Mouse (Mus musculus): ENCODE measurements around the gene Trappc5.

The Trappc5 gene

DNA sequence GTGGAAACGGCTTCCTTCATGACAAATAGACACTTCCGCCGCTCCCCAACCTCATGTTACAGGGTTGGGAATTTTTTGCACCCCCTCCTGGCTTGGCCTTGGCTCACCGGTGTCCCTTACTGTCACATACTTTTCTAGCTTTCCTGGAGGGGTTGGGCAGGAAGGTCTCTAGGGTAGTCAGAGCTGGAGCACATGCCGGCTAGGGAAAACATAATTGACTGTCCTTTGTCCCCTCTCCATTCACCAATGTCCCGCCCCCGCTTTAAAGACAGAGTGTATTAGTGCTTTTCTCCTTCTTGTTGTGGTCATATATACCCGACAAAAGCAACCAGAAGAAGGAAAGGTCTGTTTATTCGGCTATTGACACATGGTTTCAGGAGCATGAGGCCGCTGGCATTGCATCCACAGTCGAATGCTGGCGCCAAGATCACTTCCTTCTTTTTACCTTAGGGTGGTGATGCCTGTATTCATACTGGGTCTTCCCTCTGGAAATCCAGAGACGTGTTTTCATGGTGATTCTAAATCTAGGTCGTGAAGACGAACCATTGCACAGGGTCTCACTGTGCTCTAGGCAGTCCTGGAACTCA, 987 bp downstream of the Trappc5 start:
- no peak for DNase-seq (ENCODE audit: low spot score)

- no peak for DNase-seq (ENCODE audit: low spot score)
These were observed 2.7 kb downstream of the Trappc5 start for GRCm38 (mm10) chr8:3678831-3679230.

GRCm38 (mm10) chr8:3679236-3679635, 3.1 kb downstream of the Trappc5 start:
- no peak for DNase-seq (ENCODE audit: low spot score)

DNA sequence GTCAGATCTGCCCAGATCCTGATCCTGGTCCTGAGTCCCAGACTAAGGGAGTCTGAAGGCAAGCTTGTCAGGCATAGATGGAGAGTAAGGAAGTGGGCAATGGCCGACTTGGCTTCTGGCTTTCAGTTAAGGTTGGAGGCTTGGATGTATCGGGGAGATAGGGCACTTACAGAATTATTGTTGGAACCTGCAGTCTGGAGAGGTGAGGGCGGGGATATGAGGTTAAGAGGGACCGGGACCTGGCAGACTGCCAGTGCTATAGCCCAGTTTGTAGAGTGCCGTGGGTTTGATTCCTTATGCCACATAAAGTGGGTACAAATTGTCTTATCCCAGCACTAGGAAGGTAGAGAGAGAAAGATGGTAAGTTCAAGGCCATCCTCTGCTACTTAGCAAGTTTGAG, 3.6 kb downstream of the Trappc5 start:
- DNase-seq (ENCODE audit: low spot score) = no peak

DNA sequence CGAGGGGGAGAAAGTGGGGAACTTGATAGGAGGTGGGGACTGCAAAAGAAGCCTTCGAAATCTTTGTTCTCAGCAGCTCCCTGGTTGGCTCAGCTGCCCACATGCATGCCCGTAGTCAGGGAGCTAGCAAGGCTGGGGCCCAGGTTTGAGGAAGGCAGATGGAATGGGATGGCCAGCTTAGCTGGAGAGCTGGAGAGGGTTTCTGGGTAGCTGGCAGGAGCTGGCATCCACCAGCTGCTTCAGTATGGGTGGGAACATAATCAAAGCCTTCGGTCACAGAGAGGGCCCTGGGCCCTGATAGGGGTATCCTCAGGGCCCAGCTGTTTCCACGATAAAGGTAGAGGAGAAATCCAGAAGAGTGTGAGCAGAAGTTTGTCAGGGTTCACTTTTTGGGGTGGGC, 6.3 kb downstream of the Trappc5 start:
- no peak for DNase-seq (ENCODE audit: low spot score)

GRCm38 (mm10) chr8:3683408-3684176, 7.5 kb downstream of the Trappc5 start:
- no peak for DNase-seq (ENCODE audit: low spot score)

- DNase-seq (ENCODE audit: low spot score) = no peak
These were observed 8.4 kb downstream of the Trappc5 start for GRCm38 (mm10) chr8:3684530-3684929.

DNA sequence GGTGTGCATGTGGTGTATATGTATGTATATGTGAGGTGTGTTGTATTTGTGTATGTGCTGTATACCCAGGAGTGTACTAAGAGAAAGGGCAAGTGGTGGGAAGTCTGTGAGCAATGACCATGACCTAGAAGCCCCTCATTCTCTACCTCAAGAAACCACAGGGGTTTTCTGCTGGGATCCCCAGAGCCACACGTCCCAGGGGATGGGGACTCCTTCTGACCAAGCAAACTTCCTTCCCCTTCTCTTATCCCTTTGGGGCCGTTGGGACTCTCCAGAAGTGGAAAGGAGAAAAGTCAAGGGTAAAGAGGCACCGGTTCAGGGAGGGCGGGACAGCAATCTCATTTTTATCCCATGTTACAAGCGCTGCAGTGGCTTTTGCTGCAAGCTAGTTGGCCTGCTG, 9.3 kb downstream of the Trappc5 start:
- no peak for DNase-seq (ENCODE audit: low spot score)

DNA sequence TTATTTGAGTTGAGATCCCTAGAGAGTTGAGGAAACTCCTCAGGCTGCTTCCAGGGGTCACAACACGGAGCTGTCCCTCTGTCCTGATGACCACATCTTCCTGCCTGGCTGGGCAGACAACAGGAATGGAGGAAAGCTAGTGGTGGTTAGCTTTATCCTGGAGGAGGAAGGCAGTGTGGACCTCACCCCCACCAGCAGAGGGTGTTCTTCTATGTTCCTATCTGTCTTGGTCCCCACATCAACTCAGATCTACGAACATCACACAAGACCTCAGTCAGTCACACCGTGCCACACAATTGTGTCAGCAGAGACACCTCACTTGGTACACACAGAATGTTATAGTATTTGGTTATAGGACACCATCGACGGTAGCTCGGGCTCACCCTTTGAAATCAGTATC, 11.4 kb downstream of the Trappc5 start:
- no peak for DNase-seq (ENCODE audit: low spot score)

DNA sequence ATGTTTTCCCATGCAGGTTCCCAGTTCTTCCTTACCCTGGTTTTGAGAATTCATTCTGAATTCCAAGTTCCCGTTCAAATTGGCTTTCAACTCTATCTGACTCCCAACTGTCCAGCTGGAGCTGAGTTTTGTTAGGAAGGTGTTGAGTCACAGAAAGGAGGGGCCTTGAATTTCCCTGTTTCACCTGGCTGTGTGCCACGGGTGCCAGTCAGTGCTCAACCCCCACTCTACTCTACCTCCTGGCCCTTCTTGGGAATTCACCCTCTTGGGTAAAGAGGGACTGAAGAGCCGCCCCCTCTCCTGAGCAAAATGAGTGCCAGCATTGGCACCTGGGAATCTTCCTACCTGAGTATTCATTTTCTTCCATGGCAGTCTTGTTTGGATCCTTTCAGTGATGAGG, 14.7 kb downstream of the Trappc5 start:
- no peak for DNase-seq (ENCODE audit: low spot score)

GRCm38 (mm10) chr8:3694121-3694520, 18.0 kb downstream of the Trappc5 start, which contains the start of gene Fcer2a:
Gene Fcer2a (minus strand): TSS chr8:3694175.
- DNase-seq (ENCODE audit: low spot score) = no peak

DNA sequence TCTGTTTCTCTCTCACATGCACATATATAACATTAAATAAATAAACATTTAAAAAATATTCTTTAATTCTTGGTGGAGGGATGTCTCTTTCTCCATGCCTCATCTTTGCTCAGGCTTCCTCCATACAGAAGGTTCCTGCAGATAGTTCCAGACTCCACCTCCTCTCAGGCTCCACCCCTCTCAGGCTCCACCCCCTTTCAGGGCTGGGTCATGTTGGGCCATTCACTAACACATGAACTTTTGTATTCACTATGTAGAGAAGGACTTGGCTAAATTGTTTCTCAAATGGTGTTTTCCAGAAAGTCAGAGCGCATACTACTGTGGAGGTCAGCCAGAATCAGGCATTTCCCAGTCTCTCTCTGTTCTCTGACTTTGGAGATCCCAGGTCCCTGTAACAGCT, 25.4 kb downstream of the Trappc5 start:
- DNase-seq (ENCODE audit: low spot score) = no peak

DNA sequence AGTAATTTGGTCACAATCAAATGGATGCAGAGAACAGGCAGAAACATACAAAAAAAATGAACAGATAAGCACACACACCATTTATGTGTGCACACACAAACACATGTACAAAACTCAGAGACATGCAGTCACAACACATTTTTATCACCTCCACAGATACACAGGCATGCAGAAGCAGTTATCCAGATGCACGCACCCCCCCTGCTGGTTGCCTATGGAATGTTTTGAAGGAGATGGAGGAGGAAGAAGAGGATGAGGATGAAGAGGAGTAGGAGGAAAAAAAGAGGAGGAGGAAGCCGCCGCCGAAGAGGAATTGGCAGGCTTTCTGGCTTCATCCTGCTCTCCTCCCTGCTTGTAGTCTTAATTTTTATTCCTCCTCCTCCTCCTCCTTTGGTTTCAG, 29.6 kb downstream of the Trappc5 start:
- DNase-seq (ENCODE audit: low spot score) = no peak

GRCm38 (mm10) chr8:3707611-3708010, 31.5 kb downstream of the Trappc5 start:
- no peak for DNase-seq (ENCODE audit: low spot score)

DNA sequence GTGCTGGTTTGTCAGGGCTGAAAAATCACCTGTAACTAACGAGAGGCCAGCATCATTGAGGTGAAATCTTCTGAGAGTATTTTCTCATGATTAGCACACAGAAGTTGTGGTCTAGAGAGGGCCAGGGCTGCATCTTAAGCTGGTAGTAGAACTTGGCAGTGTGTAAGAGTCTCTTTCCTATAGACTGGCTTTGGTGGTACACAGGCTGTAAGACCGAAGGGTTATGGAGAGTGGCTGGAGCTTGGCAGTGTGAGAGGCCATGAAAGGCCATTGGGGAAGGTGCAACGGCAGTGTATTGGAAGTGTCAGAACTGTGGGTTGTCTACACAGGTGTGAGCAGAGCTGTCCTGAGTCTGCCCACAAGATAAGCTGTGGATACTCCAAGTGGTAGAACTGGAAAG, 34.2 kb downstream of the Trappc5 start:
- no peak for DNase-seq (ENCODE audit: low spot score)

GRCm38 (mm10) chr8:3711646-3712045, 35.5 kb downstream of the Trappc5 start:
- DNase-seq (ENCODE audit: low spot score) = no peak

GRCm38 (mm10) chr8:3717321-3717954, 41.3 kb downstream of the Trappc5 start:
- no peak for DNase-seq (ENCODE audit: low spot score)

DNA sequence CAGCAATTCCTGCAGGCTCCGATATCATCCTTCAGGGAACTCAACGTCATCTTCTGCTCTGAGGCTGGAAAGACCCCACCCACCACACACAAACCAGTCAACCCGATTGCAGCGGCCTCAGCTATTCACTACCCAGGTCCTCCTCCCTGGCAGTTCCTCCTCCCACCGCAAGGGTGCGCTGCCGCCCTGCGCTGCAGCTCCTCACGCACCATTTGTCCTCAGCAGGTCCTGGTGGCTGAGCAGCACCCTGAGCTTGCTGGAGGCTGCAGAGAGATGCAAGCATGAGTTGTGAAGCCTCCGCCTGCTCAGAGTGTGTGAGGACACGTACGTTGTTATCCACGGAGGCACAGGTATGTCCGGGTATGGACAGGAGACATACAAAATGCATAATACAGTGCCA, 42.5 kb downstream of the Trappc5 start:
- peak; percentile 60 for DNase-seq (ENCODE audit: low spot score)

- no peak for DNase-seq (ENCODE audit: low spot score)
These were observed 44.5 kb downstream of the Trappc5 start, which contains the start of gene Clec4g for GRCm38 (mm10) chr8:3720551-3720950. Gene Clec4g (minus strand): TSS chr8:3720651.

DNA sequence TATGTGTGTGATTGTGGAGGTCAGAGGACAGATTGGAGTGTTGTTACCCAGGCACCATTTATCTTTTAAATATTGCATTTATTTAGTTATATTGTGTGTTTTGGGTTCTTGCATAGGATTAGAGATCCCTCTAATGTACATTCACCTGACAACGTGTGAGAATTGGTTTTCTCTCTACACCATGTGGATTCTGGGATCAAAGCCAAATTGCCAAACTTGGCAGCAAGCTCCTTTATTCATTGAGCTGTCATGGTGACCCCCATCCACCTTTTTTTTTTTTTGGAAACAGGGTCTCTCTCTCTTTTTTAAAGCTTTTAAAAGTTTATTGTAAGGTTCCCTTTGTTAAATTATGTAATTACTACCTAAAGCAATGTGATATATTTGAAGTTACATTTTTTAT, 44.9 kb downstream of the Trappc5 start:
- no peak for DNase-seq (ENCODE audit: low spot score)
